Mouse (Mus musculus): ENCODE measurements around the gene Slc19a2.

Slc19a2 gene

GRCm38 (mm10) chr1:164241494-164241893 is 7.4 kb upstream of the Slc19a2 start:
- no peaks in the 10 kb centered on the region for H3K36me3 ChIP-seq (ENCODE audit: control insufficient read depth, insufficient read depth, low read length, poor library complexity, severe bottlenecking)
- H3K27me3 ChIP-seq (ENCODE audit: control insufficient read depth, insufficient read depth, low read length, poor library complexity, severe bottlenecking), result no peaks in the 10 kb centered on the region
- no peak for DNase-seq (ENCODE audit: low read depth, low spot score)

GRCm38 (mm10) chr1:164242809-164243208 is 6.0 kb upstream of the Slc19a2 start:
- DNase-seq (ENCODE audit: low read depth, low spot score), result no peak
- no peaks in the 10 kb centered on the region for H3K27me3 ChIP-seq (ENCODE audit: control insufficient read depth, insufficient read depth, low read length, poor library complexity, severe bottlenecking)
- H3K36me3 ChIP-seq (ENCODE audit: control insufficient read depth, insufficient read depth, low read length, poor library complexity, severe bottlenecking), result no peaks in the 10 kb centered on the region

GRCm38 (mm10) chr1:164247442-164247841 is 1.4 kb upstream of the Slc19a2 start:
- Histone ChIP-seq H3K36me3 (ENCODE audit: control insufficient read depth, insufficient read depth, low read length, poor library complexity, severe bottlenecking) (no peaks in the 10 kb centered on the region), H3K27me3 (ENCODE audit: control insufficient read depth, insufficient read depth, low read length, poor library complexity, severe bottlenecking) (no peaks in the 10 kb centered on the region)
- no peak for DNase-seq (ENCODE audit: low read depth, low spot score)

GRCm38 (mm10) chr1:164247971-164248370 is 875 bp upstream of the Slc19a2 start:
- DNase-seq (ENCODE audit: low read depth, low spot score), result peak; percentile 33
- Histone ChIP-seq H3K27me3 (ENCODE audit: control insufficient read depth, insufficient read depth, low read length, poor library complexity, severe bottlenecking) (no peaks in the 10 kb centered on the region), H3K36me3 (ENCODE audit: control insufficient read depth, insufficient read depth, low read length, poor library complexity, severe bottlenecking) (no peaks in the 10 kb centered on the region)

- Histone ChIP-seq H3K36me3 (ENCODE audit: control insufficient read depth, insufficient read depth, low read length, poor library complexity, severe bottlenecking) (no peaks in the 10 kb centered on the region), H3K27me3 (ENCODE audit: control insufficient read depth, insufficient read depth, low read length, poor library complexity, severe bottlenecking) (no peaks in the 10 kb centered on the region)
- DNase-seq (ENCODE audit: low read depth, low spot score), result no peak
Measured at GRCm38 (mm10) chr1:164249332-164249711, 476 bp downstream of the Slc19a2 start.

GRCm38 (mm10) chr1:164250391-164251150 is 1.7 kb downstream of the Slc19a2 start:
- no peaks in the 10 kb centered on the region for H3K27me3 ChIP-seq (ENCODE audit: control insufficient read depth, insufficient read depth, low read length, poor library complexity, severe bottlenecking)
- no peaks in the 10 kb centered on the region for H3K36me3 ChIP-seq (ENCODE audit: control insufficient read depth, insufficient read depth, low read length, poor library complexity, severe bottlenecking)
- DNase-seq (ENCODE audit: low read depth, low spot score), result no peak

GRCm38 (mm10) chr1:164251438-164251837 is 2.6 kb downstream of the Slc19a2 start:
- H3K36me3 ChIP-seq (ENCODE audit: control insufficient read depth, insufficient read depth, low read length, poor library complexity, severe bottlenecking), result no peaks in the 10 kb centered on the region
- no peak for DNase-seq (ENCODE audit: low read depth, low spot score)
- no peaks in the 10 kb centered on the region for H3K27me3 ChIP-seq (ENCODE audit: control insufficient read depth, insufficient read depth, low read length, poor library complexity, severe bottlenecking)

GRCm38 (mm10) chr1:164252551-164252950 is 3.7 kb downstream of the Slc19a2 start:
- H3K36me3 ChIP-seq (ENCODE audit: control insufficient read depth, insufficient read depth, low read length, poor library complexity, severe bottlenecking), result no peaks in the 10 kb centered on the region
- DNase-seq (ENCODE audit: low read depth, low spot score), result no peak

GRCm38 (mm10) chr1:164254836-164255235 is 6.0 kb downstream of the Slc19a2 start:
- Histone ChIP-seq H3K27me3 (ENCODE audit: control insufficient read depth, insufficient read depth, low read length, poor library complexity, severe bottlenecking) (no peaks in the 10 kb centered on the region), H3K36me3 (ENCODE audit: control insufficient read depth, insufficient read depth, low read length, poor library complexity, severe bottlenecking) (no peaks in the 10 kb centered on the region)
- no peak for DNase-seq (ENCODE audit: low read depth, low spot score)

More at GRCm38 (mm10) chr1:164252551-164252950, 3.7 kb downstream of the Slc19a2 start:
- H3K27me3 ChIP-seq (ENCODE audit: control insufficient read depth, insufficient read depth, low read length, poor library complexity, severe bottlenecking), result no peaks in the 10 kb centered on the region

- no peaks in the 10 kb centered on the region for H3K36me3 ChIP-seq (ENCODE audit: control insufficient read depth, insufficient read depth, low read length, poor library complexity, severe bottlenecking)
- H3K27me3 ChIP-seq (ENCODE audit: control insufficient read depth, insufficient read depth, low read length, poor library complexity, severe bottlenecking), result no peaks in the 10 kb centered on the region
- no peak for DNase-seq (ENCODE audit: low read depth, low spot score)
Measured at GRCm38 (mm10) chr1:164260171-164261028, 11.6 kb downstream of the Slc19a2 start.

- no peaks in the 10 kb centered on the region for H3K27me3 ChIP-seq (ENCODE audit: control insufficient read depth, insufficient read depth, low read length, poor library complexity, severe bottlenecking)
- no peak for DNase-seq (ENCODE audit: low read depth, low spot score)
Measured at GRCm38 (mm10) chr1:164261553-164261952, 12.7 kb downstream of the Slc19a2 start.

GRCm38 (mm10) chr1:164270941-164271340 is 22.1 kb downstream of the Slc19a2 start:
- DNase-seq (ENCODE audit: low read depth, low spot score), result no peak
- no peaks in the 10 kb centered on the region for H3K27me3 ChIP-seq (ENCODE audit: control insufficient read depth, insufficient read depth, low read length, poor library complexity, severe bottlenecking)
- H3K36me3 ChIP-seq (ENCODE audit: control insufficient read depth, insufficient read depth, low read length, poor library complexity, severe bottlenecking), result no peaks in the 10 kb centered on the region

More at GRCm38 (mm10) chr1:164261553-164261952, 12.7 kb downstream of the Slc19a2 start:
- no peaks in the 10 kb centered on the region for H3K36me3 ChIP-seq (ENCODE audit: control insufficient read depth, insufficient read depth, low read length, poor library complexity, severe bottlenecking)

GRCm38 (mm10) chr1:164273659-164274058 is 24.8 kb downstream of the Slc19a2 start:
- H3K36me3 ChIP-seq (ENCODE audit: control insufficient read depth, insufficient read depth, low read length, poor library complexity, severe bottlenecking), result no peaks in the 10 kb centered on the region
- no peaks in the 10 kb centered on the region for H3K27me3 ChIP-seq (ENCODE audit: control insufficient read depth, insufficient read depth, low read length, poor library complexity, severe bottlenecking)
- no peak for DNase-seq (ENCODE audit: low read depth, low spot score)

- H3K27me3 ChIP-seq (ENCODE audit: control insufficient read depth, insufficient read depth, low read length, poor library complexity, severe bottlenecking), result no peaks in the 10 kb centered on the region
- H3K36me3 ChIP-seq (ENCODE audit: control insufficient read depth, insufficient read depth, low read length, poor library complexity, severe bottlenecking), result no peaks in the 10 kb centered on the region
- DNase-seq (ENCODE audit: low read depth, low spot score), result peak; percentile 95
Measured at GRCm38 (mm10) chr1:164275455-164275954, 26.7 kb downstream of the Slc19a2 start, which contains the start of gene Ccdc181. Gene Ccdc181 (plus strand): TSS chr1:164275585.

- H3K36me3 ChIP-seq (ENCODE audit: control insufficient read depth, insufficient read depth, low read length, poor library complexity, severe bottlenecking), result no peaks in the 10 kb centered on the region
- no peak for DNase-seq (ENCODE audit: low read depth, low spot score)
Measured at GRCm38 (mm10) chr1:164276552-164276951, 27.7 kb downstream of the Slc19a2 start.

More at GRCm38 (mm10) chr1:164276552-164276951, 27.7 kb downstream of the Slc19a2 start:
- no peaks in the 10 kb centered on the region for H3K27me3 ChIP-seq (ENCODE audit: control insufficient read depth, insufficient read depth, low read length, poor library complexity, severe bottlenecking)

Measured in splenic B cell, adult 2 months (primary cell).